Mouse (Mus musculus): ENCODE measurements around the gene Tecpr1. TPM values are rescaled to one million over a fixed set of nuclear protein-coding genes. Genes with fewer than 3 reads are reported as not detected.

Tecpr1 gene
- polyA plus RNA-seq, 1 experiment from 2014 or later = 3.2 TPM

DNA sequence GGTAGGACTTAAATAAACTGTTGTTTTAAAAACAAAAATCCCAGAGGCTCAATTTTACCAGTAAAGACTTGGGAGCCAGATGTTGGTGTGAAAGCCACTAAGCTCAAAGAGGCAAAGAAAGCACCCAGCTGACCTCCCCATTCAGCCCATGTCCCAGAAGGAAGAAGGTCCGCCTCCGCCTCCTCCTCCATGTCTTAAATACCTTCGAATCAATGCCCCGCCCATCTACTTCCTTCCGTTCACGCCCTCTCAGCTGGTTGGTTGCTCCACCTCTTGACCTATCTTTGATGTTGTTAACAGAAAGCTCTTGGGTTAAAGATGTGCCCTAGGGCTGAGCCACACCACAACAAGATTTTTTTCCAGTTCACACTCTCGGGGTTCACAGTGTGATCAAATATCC, 6.8 kb upstream of the Tecpr1 start:
- no peak for ATAC-seq (ENCODE audit: low read depth)
- Histone ChIP-seq H3K9me3 (replicated peaks; ENCODE audit: control insufficient read depth, low read length) (no peaks in the 10 kb centered on the region), H3K4me2 (ENCODE audit: low read depth, low read length) (no peak overlapping the region), H3K27me3 (ENCODE audit: control insufficient read depth, insufficient read depth, low read depth, low read length) (no peaks in the 10 kb centered on the region), H3K36me3 (ENCODE audit: control insufficient read depth, insufficient read depth) (no peaks in the 10 kb centered on the region), H3K9ac (ENCODE audit: low read depth, low read length) (no peak overlapping the region), H3K4me3 (ENCODE audit: low read depth, low read length) (no peak overlapping the region), H3K27ac (ENCODE audit: low read length) (no peak overlapping the region), H3K4me1 (ENCODE audit: control insufficient read depth, low read depth, low read length) (no peaks in the 10 kb centered on the region)
- WGBS (ENCODE audit: insufficient replicate concordance) = 76% methylated on average over 7 of the region's 7 CpGs

DNA sequence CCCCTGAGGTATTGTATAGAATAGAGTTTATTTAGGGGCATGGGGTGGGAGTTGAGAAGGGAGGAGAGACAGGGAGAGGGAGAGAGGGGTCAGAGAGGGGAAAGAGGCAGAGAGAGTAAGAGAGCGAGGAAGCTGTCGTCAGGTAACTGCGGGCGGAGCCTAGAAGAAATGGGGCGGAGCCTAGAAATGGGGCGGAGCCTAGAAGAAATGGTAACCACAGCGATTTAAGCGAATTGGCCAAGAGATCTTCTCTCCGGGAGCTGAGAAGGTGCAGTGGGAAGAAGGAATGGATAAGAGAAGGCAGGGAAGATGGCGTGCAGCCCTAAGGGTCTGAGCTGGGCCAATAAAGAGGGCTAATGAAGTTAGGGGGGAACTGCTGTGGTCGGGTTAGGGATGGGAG, 2.8 kb upstream of the Tecpr1 start:
- Histone ChIP-seq H3K4me1 (ENCODE audit: control insufficient read depth, low read depth, low read length) (peaks cover 3% of the 10 kb centered on the region), H3K9me3 (replicated peaks; ENCODE audit: control insufficient read depth, low read length) (no peaks in the 10 kb centered on the region), H3K36me3 (ENCODE audit: control insufficient read depth, insufficient read depth) (no peaks in the 10 kb centered on the region), H3K4me3 (ENCODE audit: low read depth, low read length) (no peak overlapping the region), H3K4me2 (ENCODE audit: low read depth, low read length) (no peak overlapping the region), H3K9ac (ENCODE audit: low read depth, low read length) (no peak overlapping the region), H3K27me3 (ENCODE audit: control insufficient read depth, insufficient read depth, low read depth, low read length) (no peaks in the 10 kb centered on the region), H3K27ac (ENCODE audit: low read length) (no peak overlapping the region)
- 30% methylated on average over 11 of the region's 11 CpGs for WGBS (ENCODE audit: insufficient replicate concordance)
- no peak for ATAC-seq (ENCODE audit: low read depth)

DNA sequence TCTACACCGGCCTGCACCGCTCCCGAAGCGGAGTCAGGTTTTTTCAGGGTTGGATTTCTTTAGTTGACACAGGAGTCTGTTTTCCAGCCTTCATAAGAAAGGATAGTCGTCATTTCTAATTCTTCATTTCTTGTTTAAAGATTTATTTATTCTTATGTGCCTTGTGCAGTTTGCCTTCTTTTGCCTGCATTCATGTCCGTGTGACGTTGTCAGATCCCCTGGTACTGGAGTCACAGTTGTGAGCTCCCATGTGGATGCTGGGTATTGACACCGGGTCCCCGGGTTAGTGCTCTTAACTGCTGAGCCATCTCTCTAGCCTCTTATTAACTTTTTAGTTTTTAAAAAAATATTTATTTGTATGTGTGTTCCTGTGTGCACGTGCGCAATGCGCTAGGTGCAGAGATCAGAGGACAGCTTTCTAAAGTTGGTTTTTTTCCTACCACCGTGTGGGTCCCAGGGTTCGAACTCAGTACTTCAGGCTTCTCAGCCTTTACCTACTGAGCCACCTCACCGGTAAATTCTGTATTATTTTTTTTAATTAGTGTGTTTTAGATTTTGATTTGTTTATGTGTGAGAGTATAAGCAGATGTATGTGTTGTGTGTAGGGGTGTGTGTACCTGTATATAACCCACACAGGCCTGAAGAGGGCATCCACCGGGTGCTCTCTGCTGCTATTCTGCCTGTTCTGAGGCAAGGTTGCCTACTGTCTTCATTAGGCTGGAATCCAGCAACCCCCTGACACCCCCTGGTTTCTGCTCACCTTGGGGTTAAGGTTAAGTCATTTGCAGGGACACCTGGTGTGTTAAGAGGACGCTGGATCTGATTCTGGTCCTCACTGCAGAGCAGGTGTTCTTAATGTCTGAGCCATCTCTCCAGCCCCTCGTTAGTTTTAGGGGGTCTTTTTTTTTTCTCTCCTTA, 743 bp upstream of the Tecpr1 start:
- Histone ChIP-seq H3K4me3 (ENCODE audit: low read depth, low read length) (peak overlapping the region; percentile 67), H3K9me3 (replicated peaks; ENCODE audit: control insufficient read depth, low read length) (no peaks in the 10 kb centered on the region), H3K9ac (ENCODE audit: low read depth, low read length) (peak overlapping the region; percentile 72), H3K4me2 (ENCODE audit: low read depth, low read length) (peak overlapping the region; percentile 93), H3K36me3 (ENCODE audit: control insufficient read depth, insufficient read depth) (no peaks in the 10 kb centered on the region), H3K27ac (ENCODE audit: low read length) (0 out of 2 replicates have a peak overlapping the region, but pooled peaks have one; percentile 16), H3K4me1 (ENCODE audit: control insufficient read depth, low read depth, low read length) (peaks cover 3% of the 10 kb centered on the region), H3K27me3 (ENCODE audit: control insufficient read depth, insufficient read depth, low read depth, low read length) (no peaks in the 10 kb centered on the region)
- WGBS (ENCODE audit: insufficient replicate concordance) = 23% methylated on average over 18 of the region's 18 CpGs
- no peak for ATAC-seq (ENCODE audit: low read depth)

DNA sequence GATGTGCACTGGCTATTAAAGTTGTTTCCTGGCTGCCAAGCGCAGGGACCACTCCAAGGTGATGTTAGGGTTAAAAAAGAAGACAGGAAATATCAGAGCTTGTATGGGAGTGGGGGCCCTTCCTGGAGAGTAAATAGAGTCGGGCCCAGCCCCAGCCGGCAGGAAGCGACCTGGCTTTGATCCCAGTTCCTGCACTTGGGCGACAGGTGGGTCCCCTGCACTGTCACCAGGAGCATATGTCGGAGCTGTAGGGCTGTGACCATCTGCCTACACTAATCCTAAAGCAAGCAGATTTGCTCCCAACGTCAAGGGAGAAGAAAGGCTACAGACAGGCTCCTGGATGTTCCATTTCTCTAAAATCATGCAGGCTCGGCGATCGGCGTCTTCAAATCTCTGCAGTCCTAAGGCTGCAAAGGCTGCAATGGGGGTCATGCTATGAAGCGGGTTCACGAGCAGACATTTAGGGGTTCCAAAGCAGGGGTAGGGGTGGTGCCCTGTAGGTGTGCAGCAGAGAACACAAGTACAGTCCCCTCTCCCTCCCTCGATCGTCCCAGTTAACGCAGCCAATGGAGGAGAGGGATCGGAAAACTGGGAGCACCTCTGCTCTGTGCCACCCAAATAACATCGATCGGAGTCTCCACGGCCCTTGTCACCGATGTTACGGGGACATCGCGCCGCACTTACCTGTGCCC, 458 bp downstream of the Tecpr1 start:
- peak; percentile 28; the same call in 1 of the 2 replicates for ATAC-seq (ENCODE audit: low read depth)
- peak overlapping the region; percentile 93 for H3K4me2 ChIP-seq (ENCODE audit: low read depth, low read length)
- peaks cover 3% of the 10 kb centered on the region for H3K4me1 ChIP-seq (ENCODE audit: control insufficient read depth, low read depth, low read length)
- peak overlapping the region; percentile 50 for H3K9ac ChIP-seq (ENCODE audit: low read depth, low read length)
- H3K27me3 ChIP-seq (ENCODE audit: control insufficient read depth, insufficient read depth, low read depth, low read length) = no peaks in the 10 kb centered on the region
- no peak overlapping the region for H3K27ac ChIP-seq (ENCODE audit: low read length)
- 3% methylated on average over 25 of the region's 25 CpGs for WGBS (ENCODE audit: insufficient replicate concordance)
- H3K36me3 ChIP-seq (ENCODE audit: control insufficient read depth, insufficient read depth) = no peaks in the 10 kb centered on the region
- peak overlapping the region; percentile 67 for H3K4me3 ChIP-seq (ENCODE audit: low read depth, low read length)
- no peaks in the 10 kb centered on the region for H3K9me3 ChIP-seq (replicated peaks; ENCODE audit: control insufficient read depth, low read length)

DNA sequence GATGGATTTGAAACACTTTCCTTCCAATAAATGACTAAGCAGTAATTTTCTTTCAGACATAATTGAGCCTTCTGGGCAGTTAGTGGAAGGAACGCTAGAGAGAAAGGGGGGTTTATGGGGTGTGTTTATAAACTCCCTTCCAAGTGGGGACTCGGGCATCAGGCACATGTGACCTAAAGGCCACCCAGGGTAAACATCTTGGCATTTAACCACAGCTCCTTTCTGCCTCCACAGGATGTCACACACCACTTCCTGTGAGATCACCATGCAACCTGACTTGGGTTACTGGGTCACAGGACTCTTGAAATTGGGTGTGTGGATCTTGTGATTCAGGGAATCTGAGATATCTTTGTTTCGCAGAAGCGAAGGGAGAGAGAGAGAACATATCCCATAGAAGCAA, 2.1 kb downstream of the Tecpr1 start:
- no peaks in the 10 kb centered on the region for H3K27me3 ChIP-seq (ENCODE audit: control insufficient read depth, insufficient read depth, low read depth, low read length)
- no peak overlapping the region for H3K4me3 ChIP-seq (ENCODE audit: low read depth, low read length)
- 43% methylated on average over 4 of the region's 4 CpGs for WGBS (ENCODE audit: insufficient replicate concordance)
- no peak overlapping the region for H3K27ac ChIP-seq (ENCODE audit: low read length)
- H3K4me2 ChIP-seq (ENCODE audit: low read depth, low read length) = no peak overlapping the region
- H3K36me3 ChIP-seq (ENCODE audit: control insufficient read depth, insufficient read depth) = no peaks in the 10 kb centered on the region
- H3K4me1 ChIP-seq (ENCODE audit: control insufficient read depth, low read depth, low read length) = peaks cover 3% of the 10 kb centered on the region
- ATAC-seq (ENCODE audit: low read depth) = no peak
- H3K9ac ChIP-seq (ENCODE audit: low read depth, low read length) = no peak overlapping the region
- H3K9me3 ChIP-seq (replicated peaks; ENCODE audit: control insufficient read depth, low read length) = no peaks in the 10 kb centered on the region

DNA sequence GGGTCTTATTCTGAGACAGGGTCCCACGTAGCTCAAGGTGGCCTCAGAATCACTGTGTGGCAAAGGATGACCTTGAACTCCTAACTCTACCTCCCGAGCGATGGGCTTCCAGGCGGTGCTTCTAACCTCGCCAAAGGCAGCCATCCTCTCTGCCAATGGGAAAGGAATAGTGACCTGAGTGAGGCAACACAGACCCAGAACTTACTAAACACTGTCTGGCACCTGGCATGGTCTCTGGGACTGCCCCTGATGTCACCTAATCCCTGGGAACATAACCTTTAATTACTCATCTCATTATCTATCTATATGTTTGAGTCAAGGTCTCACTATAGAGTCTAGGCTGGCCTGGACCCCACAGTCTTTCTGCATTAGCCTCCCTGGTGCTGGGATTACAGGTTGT, 3.5 kb downstream of the Tecpr1 start:
- Histone ChIP-seq H3K4me2 (ENCODE audit: low read depth, low read length) (no peak overlapping the region), H3K4me3 (ENCODE audit: low read depth, low read length) (no peak overlapping the region), H3K36me3 (ENCODE audit: control insufficient read depth, insufficient read depth) (no peaks in the 10 kb centered on the region), H3K27me3 (ENCODE audit: control insufficient read depth, insufficient read depth, low read depth, low read length) (no peaks in the 10 kb centered on the region), H3K9me3 (replicated peaks; ENCODE audit: control insufficient read depth, low read length) (no peaks in the 10 kb centered on the region), H3K27ac (ENCODE audit: low read length) (no peak overlapping the region), H3K9ac (ENCODE audit: low read depth, low read length) (no peak overlapping the region), H3K4me1 (ENCODE audit: control insufficient read depth, low read depth, low read length) (peaks cover 3% of the 10 kb centered on the region)
- WGBS (ENCODE audit: insufficient replicate concordance) = 65% methylated on average over 5 of the region's 5 CpGs
- ATAC-seq (ENCODE audit: low read depth) = no peak

DNA sequence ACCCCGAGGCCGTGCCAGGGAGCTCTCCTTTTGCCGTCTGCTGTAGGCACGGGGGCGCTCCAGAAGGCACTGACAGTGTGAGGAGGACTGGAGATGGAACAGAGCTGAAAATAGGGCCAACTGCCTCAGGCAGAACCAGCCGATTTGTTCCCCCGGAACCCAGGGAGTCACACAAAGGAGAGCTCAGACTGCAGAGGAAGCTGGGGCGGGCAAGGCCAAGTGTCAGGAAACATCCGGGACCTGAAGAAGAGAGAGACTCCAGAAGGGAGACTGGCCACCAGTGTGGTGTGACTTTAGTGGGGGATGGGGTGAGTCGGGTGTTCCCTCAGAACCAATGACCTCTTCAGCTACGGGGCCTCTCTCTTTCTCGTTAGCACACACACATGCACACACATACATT, 4.1 kb downstream of the Tecpr1 start:
- no peak for ATAC-seq (ENCODE audit: low read depth)
- Histone ChIP-seq H3K4me3 (ENCODE audit: low read depth, low read length) (no peak overlapping the region), H3K27me3 (ENCODE audit: control insufficient read depth, insufficient read depth, low read depth, low read length) (no peaks in the 10 kb centered on the region), H3K4me1 (ENCODE audit: control insufficient read depth, low read depth, low read length) (peaks cover 3% of the 10 kb centered on the region), H3K36me3 (ENCODE audit: control insufficient read depth, insufficient read depth) (no peaks in the 10 kb centered on the region), H3K9me3 (replicated peaks; ENCODE audit: control insufficient read depth, low read length) (no peaks in the 10 kb centered on the region), H3K27ac (ENCODE audit: low read length) (no peak overlapping the region), H3K9ac (ENCODE audit: low read depth, low read length) (no peak overlapping the region), H3K4me2 (ENCODE audit: low read depth, low read length) (no peak overlapping the region)
- 50% methylated on average over 12 of the region's 12 CpGs for WGBS (ENCODE audit: insufficient replicate concordance)

DNA sequence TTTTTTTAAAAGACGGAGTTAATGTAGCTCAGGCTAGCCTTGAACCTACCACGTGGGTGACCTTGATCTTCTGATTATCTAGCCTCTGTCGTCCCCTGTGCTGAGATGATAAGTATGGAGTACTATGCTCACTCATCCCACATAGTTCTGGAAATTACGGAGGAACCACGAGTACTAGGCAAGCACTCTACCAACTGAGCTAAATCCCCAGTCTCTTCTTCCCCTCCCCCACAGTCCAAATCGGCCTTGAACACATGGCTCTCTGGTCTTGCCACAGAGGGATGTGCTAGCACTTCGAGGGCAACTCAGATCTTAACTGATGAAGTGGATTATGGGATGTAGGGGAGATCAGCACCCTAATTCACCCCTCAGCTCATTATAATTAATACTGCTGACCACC, 5.4 kb downstream of the Tecpr1 start:
- H3K27me3 ChIP-seq (ENCODE audit: control insufficient read depth, insufficient read depth, low read depth, low read length) = no peaks in the 10 kb centered on the region
- no peak overlapping the region for H3K4me3 ChIP-seq (ENCODE audit: low read depth, low read length)
- H3K4me1 ChIP-seq (ENCODE audit: control insufficient read depth, low read depth, low read length) = peaks cover 3% of the 10 kb centered on the region
- ATAC-seq (ENCODE audit: low read depth) = no peak
- 51% methylated on average over 7 of the region's 7 CpGs for WGBS (ENCODE audit: insufficient replicate concordance)
- no peak overlapping the region for H3K9ac ChIP-seq (ENCODE audit: low read depth, low read length)
- no peak overlapping the region for H3K27ac ChIP-seq (ENCODE audit: low read length)
- no peaks in the 10 kb centered on the region for H3K36me3 ChIP-seq (ENCODE audit: control insufficient read depth, insufficient read depth)
- no peaks in the 10 kb centered on the region for H3K9me3 ChIP-seq (replicated peaks; ENCODE audit: control insufficient read depth, low read length)
- H3K4me2 ChIP-seq (ENCODE audit: low read depth, low read length) = no peak overlapping the region

DNA sequence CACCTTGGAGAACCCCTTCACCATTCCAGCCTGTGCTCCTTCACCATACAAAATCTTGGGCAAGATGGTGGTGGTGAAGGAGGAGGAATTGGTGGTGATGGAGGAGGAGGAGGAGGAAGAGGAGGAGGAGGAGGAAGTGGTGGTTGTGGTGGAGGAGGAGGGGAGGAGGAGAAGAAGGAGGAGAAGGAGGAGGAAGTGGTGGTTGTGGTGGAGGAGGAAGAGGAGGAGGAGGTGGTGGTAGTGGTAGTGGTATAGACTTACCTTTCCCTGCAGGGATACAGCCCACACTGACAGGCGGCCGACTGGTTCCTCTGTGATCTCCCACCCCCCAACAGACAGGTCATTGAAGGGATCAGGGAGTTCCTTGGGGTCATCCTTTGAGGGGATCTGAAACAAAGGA, 7.4 kb downstream of the Tecpr1 start:
- no peak overlapping the region for H3K4me3 ChIP-seq (ENCODE audit: low read depth, low read length)
- H3K27me3 ChIP-seq (ENCODE audit: control insufficient read depth, insufficient read depth, low read depth, low read length) = no peaks in the 10 kb centered on the region

More for the DNA sequence above, 7.4 kb downstream of the Tecpr1 start:
- H3K36me3 ChIP-seq (ENCODE audit: control insufficient read depth, insufficient read depth) = no peaks in the 10 kb centered on the region
- H3K9me3 ChIP-seq (replicated peaks; ENCODE audit: control insufficient read depth, low read length) = no peaks in the 10 kb centered on the region
- no peaks in the 10 kb centered on the region for H3K4me1 ChIP-seq (ENCODE audit: control insufficient read depth, low read depth, low read length)
- ATAC-seq (ENCODE audit: low read depth) = no peak
- no peak overlapping the region for H3K4me2 ChIP-seq (ENCODE audit: low read depth, low read length)
- WGBS (ENCODE audit: insufficient replicate concordance) = 33% methylated on average over 2 of the region's 2 CpGs
- no peak overlapping the region for H3K9ac ChIP-seq (ENCODE audit: low read depth, low read length)
- no peak overlapping the region for H3K27ac ChIP-seq (ENCODE audit: low read length)

Data from liver, embryonic 16.5 days (tissue).